Mouse (Mus musculus): ENCODE measurements around the gene Mob3b. TPM values are rescaled to one million over a fixed set of nuclear protein-coding genes. Genes with fewer than 3 reads are reported as not detected.
"Not testable (repeated sequence)": the region's sequence is repeated elsewhere in the genome, so short reads cannot be mapped to it uniquely, and the experiment has no call there.

The Mob3b gene
- polyA plus RNA-seq, 1 experiment from 2014 or later = 11.1 TPM

GRCm38 (mm10) chr4:34959477-34959876 lies 197.8 kb downstream of the Mob3b start:
- Histone ChIP-seq H3K4me1 (no peaks in the 10 kb centered on the region; the same call in 1 of the 2 replicates), H3K4me2 (replicated peaks) (no peak overlapping the region), H3K9me3 (replicated peaks) (no peaks in the 10 kb centered on the region), H3K27me3 (no peaks in the 10 kb centered on the region), H3K9ac (no peak overlapping the region), H3K36me3 (no peaks in the 10 kb centered on the region), H3K27ac (replicated peaks) (no peak overlapping the region), H3K4me3 (replicated peaks) (no peak overlapping the region)
- no peak for ATAC-seq (ENCODE audit: insufficient number of reproducible peaks, low FRiP score, low TSS enrichment, low read depth)
- WGBS = 84% methylated on average over 6 of the region's 6 CpGs

- H3K4me1 ChIP-seq = no peaks in the 10 kb centered on the region; the same call in 1 of the 2 replicates
- H3K36me3 ChIP-seq = no peaks in the 10 kb centered on the region
- WGBS = 45% methylated on average over 12 of the region's 12 CpGs
- ATAC-seq (ENCODE audit: insufficient number of reproducible peaks, low FRiP score, low TSS enrichment, low read depth) = peak; percentile 45; the same call in 1 of the 2 replicates
- H3K9me3 ChIP-seq (replicated peaks) = no peaks in the 10 kb centered on the region
- H3K27ac ChIP-seq (replicated peaks) = no peak overlapping the region
- no peak overlapping the region for H3K4me3 ChIP-seq (replicated peaks)
- H3K4me2 ChIP-seq (replicated peaks) = no peak overlapping the region
- H3K9ac ChIP-seq = no peak overlapping the region
- H3K27me3 ChIP-seq = no peaks in the 10 kb centered on the region
These were observed 198.9 kb downstream of the Mob3b start for GRCm38 (mm10) chr4:34958155-34959028.

GRCm38 (mm10) chr4:34953716-34954115 lies 203.6 kb downstream of the Mob3b start:
- no peak for ATAC-seq (ENCODE audit: insufficient number of reproducible peaks, low FRiP score, low TSS enrichment, low read depth)
- Histone ChIP-seq H3K27ac (replicated peaks) (no peak overlapping the region), H3K4me2 (replicated peaks) (no peak overlapping the region), H3K9ac (no peak overlapping the region), H3K36me3 (no peaks in the 10 kb centered on the region), H3K4me3 (replicated peaks) (no peak overlapping the region), H3K9me3 (replicated peaks) (no peaks in the 10 kb centered on the region), H3K4me1 (no peaks in the 10 kb centered on the region), H3K27me3 (no peaks in the 10 kb centered on the region)
- WGBS = 80% methylated on average over 10 of the region's 10 CpGs

GRCm38 (mm10) chr4:34947181-34947580 lies 210.1 kb downstream of the Mob3b start:
- no peak overlapping the region for H3K27ac ChIP-seq (replicated peaks)
- no peak for ATAC-seq (ENCODE audit: insufficient number of reproducible peaks, low FRiP score, low TSS enrichment, low read depth)

GRCm38 (mm10) chr4:34941046-34941445 lies 216.2 kb downstream of the Mob3b start:
- ATAC-seq (ENCODE audit: insufficient number of reproducible peaks, low FRiP score, low TSS enrichment, low read depth) = no peak
- no peak overlapping the region for H3K9ac ChIP-seq
- H3K27me3 ChIP-seq = no peaks in the 10 kb centered on the region
- H3K36me3 ChIP-seq = no peaks in the 10 kb centered on the region
- H3K4me3 ChIP-seq (replicated peaks) = no peak overlapping the region
- 93% methylated on average over 25 of the region's 25 CpGs for WGBS
- H3K9me3 ChIP-seq (replicated peaks) = no peaks in the 10 kb centered on the region
- no peak overlapping the region for H3K4me2 ChIP-seq (replicated peaks)
- no peak overlapping the region for H3K27ac ChIP-seq (replicated peaks)
- H3K4me1 ChIP-seq = no peaks in the 10 kb centered on the region

More at GRCm38 (mm10) chr4:34947181-34947580, 210.1 kb downstream of the Mob3b start:
- no peaks in the 10 kb centered on the region for H3K36me3 ChIP-seq
- H3K4me1 ChIP-seq = no peaks in the 10 kb centered on the region
- no peak overlapping the region for H3K4me3 ChIP-seq (replicated peaks)
- H3K9ac ChIP-seq = no peak overlapping the region
- no peak overlapping the region for H3K4me2 ChIP-seq (replicated peaks)
- H3K9me3 ChIP-seq (replicated peaks) = no peaks in the 10 kb centered on the region
- H3K27me3 ChIP-seq = no peaks in the 10 kb centered on the region

- not testable (repeated sequence) for H3K4me3 ChIP-seq (replicated peaks)
- WGBS = 80% methylated on average over 7 of the region's 7 CpGs
These were observed 228.9 kb downstream of the Mob3b start for GRCm38 (mm10) chr4:34928386-34928785.

GRCm38 (mm10) chr4:34922177-34922870 lies 235.0 kb downstream of the Mob3b start:
- Histone ChIP-seq H3K9ac (no peak overlapping the region), H3K36me3 (no peaks in the 10 kb centered on the region), H3K27ac (replicated peaks) (no peak overlapping the region), H3K4me3 (replicated peaks) (no peak overlapping the region), H3K27me3 (no peaks in the 10 kb centered on the region), H3K9me3 (replicated peaks) (no peaks in the 10 kb centered on the region), H3K4me2 (replicated peaks) (no peak overlapping the region), H3K4me1 (no peaks in the 10 kb centered on the region)
- no peak for ATAC-seq (ENCODE audit: insufficient number of reproducible peaks, low FRiP score, low TSS enrichment, low read depth)
- WGBS = 63% methylated on average over 6 of the region's 6 CpGs

More at GRCm38 (mm10) chr4:34928386-34928785, 228.9 kb downstream of the Mob3b start:
- H3K27me3 ChIP-seq; H3K36me3 ChIP-seq; ATAC-seq (ENCODE audit: insufficient number of reproducible peaks, low FRiP score, low TSS enrichment, low read depth); H3K9me3 ChIP-seq (replicated peaks); H3K4me2 ChIP-seq (replicated peaks); H3K4me1 ChIP-seq; H3K27ac ChIP-seq (replicated peaks); H3K9ac ChIP-seq: not testable (repeated sequence)

- Histone ChIP-seq H3K27ac (replicated peaks) (no peak overlapping the region), H3K9me3 (replicated peaks) (no peaks in the 10 kb centered on the region), H3K4me2 (replicated peaks) (no peak overlapping the region), H3K27me3 (no peaks in the 10 kb centered on the region), H3K4me3 (replicated peaks) (no peak overlapping the region), H3K9ac (no peak overlapping the region), H3K36me3 (no peaks in the 10 kb centered on the region), H3K4me1 (no peaks in the 10 kb centered on the region)
- 50% methylated on average over 7 of the region's 7 CpGs for WGBS
- ATAC-seq (ENCODE audit: insufficient number of reproducible peaks, low FRiP score, low TSS enrichment, low read depth) = no peak
These were observed 239.9 kb downstream of the Mob3b start for GRCm38 (mm10) chr4:34917400-34917799.

GRCm38 (mm10) chr4:34912171-34912570 lies 245.1 kb downstream of the Mob3b start:
- no peak overlapping the region for H3K27ac ChIP-seq (replicated peaks)
- no peak overlapping the region for H3K4me3 ChIP-seq (replicated peaks)
- H3K27me3 ChIP-seq = no peaks in the 10 kb centered on the region
- H3K9me3 ChIP-seq (replicated peaks) = no peaks in the 10 kb centered on the region
- H3K36me3 ChIP-seq = no peaks in the 10 kb centered on the region
- H3K4me1 ChIP-seq = no peaks in the 10 kb centered on the region
- H3K4me2 ChIP-seq (replicated peaks) = no peak overlapping the region
- 70% methylated on average over 3 of the region's 3 CpGs for WGBS
- ATAC-seq (ENCODE audit: insufficient number of reproducible peaks, low FRiP score, low TSS enrichment, low read depth) = no peak
- no peak overlapping the region for H3K9ac ChIP-seq

- no peaks in the 10 kb centered on the region for H3K4me1 ChIP-seq
- no peak overlapping the region for H3K27ac ChIP-seq (replicated peaks)
- no peaks in the 10 kb centered on the region for H3K9me3 ChIP-seq (replicated peaks)
- ATAC-seq (ENCODE audit: insufficient number of reproducible peaks, low FRiP score, low TSS enrichment, low read depth) = no peak
- no peaks in the 10 kb centered on the region for H3K27me3 ChIP-seq
- no peak overlapping the region for H3K4me2 ChIP-seq (replicated peaks)
- H3K9ac ChIP-seq = no peak overlapping the region
- H3K36me3 ChIP-seq = no peaks in the 10 kb centered on the region
- no peak overlapping the region for H3K4me3 ChIP-seq (replicated peaks)
- 46% methylated on average over 3 of the region's 3 CpGs for WGBS
These were observed 245.9 kb downstream of the Mob3b start for GRCm38 (mm10) chr4:34911401-34911800.

GRCm38 (mm10) chr4:34908127-34908526 lies 249.2 kb downstream of the Mob3b start:
- no peak overlapping the region for H3K9ac ChIP-seq
- WGBS = 72% methylated on average over 7 of the region's 7 CpGs
- no peak overlapping the region for H3K4me3 ChIP-seq (replicated peaks)
- H3K36me3 ChIP-seq = no peaks in the 10 kb centered on the region
- H3K4me2 ChIP-seq (replicated peaks) = no peak overlapping the region
- H3K27ac ChIP-seq (replicated peaks) = no peak overlapping the region
- no peaks in the 10 kb centered on the region for H3K4me1 ChIP-seq
- no peaks in the 10 kb centered on the region for H3K27me3 ChIP-seq
- H3K9me3 ChIP-seq (replicated peaks) = no peaks in the 10 kb centered on the region
- ATAC-seq (ENCODE audit: insufficient number of reproducible peaks, low FRiP score, low TSS enrichment, low read depth) = no peak

All from embryonic facial prominence, embryonic 15.5 days (tissue).